Mouse (Mus musculus) megakaryocyte-erythroid progenitor cell, adult 5-6 weeks (primary cell): ENCODE data around the gene Kank2. TPM values are rescaled to one million over a fixed set of nuclear protein-coding genes. Genes with fewer than 3 reads are reported as not detected.
A peak's percentile ranks its signal among the peaks of the same experiment; 100 is the strongest.
"Not testable (repeated sequence)": the region's sequence is repeated elsewhere in the genome, so short reads cannot be mapped to it uniquely, and the experiment has no call there.

Source experiments
- ATAC-seq: replicated peaks from 2 replicates; pipeline ENCODE4 v1.8.0; 2016; ENCODE audit warnings: mild to moderate bottlenecking, inconsistent platforms; ENCODE audit not compliant: severe bottlenecking, poor library complexity, low FRiP score, low TSS enrichment
- total RNA-seq, 2 experiments: library from RNA; stranded (forward) in 1 of 2; stranded (reverse) in 1 of 2; fragments of 200-1000, 215-1000 nt in 1 of 2; fragments of >200 nt in 1 of 2; fragmentation: Nextera tagmentation in 1 of 2; gene quantifications; 2 replicates each; pipeline ENCODE4 v1.2.3; 2014 to 2017

The Kank2 gene
- total RNA-seq, 2 experiments from 2014 or later, result 0.61 TPM; not detected in 1

GRCm38 (mm10) chr9:21788234-21788633 is 10.3 kb downstream of the Kank2 start:
- no peak for ATAC-seq

- no peak for ATAC-seq
Measured at GRCm38 (mm10) chr9:21787654-21788053, 10.9 kb downstream of the Kank2 start.

DNA sequence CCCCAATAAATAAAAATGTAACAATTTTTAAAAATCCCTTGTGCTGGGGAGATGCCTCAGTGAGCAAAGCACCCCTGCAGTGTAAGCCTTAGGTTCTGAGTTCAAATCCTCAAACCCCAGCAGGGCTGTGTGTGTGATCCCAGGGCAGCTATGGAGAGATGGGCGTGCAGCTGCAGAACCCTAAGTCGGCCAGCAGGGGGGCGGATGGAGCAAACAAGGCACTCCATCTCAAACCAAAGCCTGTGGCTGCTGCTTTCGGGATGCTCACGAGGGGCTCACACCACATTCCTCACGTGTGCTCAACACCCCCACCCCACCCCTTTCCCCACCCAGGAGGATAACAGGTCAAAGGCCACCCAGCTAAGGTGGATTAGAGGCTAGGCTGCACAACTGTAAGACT is 11.6 kb downstream of the Kank2 start:
- peak; percentile 86 for ATAC-seq

DNA sequence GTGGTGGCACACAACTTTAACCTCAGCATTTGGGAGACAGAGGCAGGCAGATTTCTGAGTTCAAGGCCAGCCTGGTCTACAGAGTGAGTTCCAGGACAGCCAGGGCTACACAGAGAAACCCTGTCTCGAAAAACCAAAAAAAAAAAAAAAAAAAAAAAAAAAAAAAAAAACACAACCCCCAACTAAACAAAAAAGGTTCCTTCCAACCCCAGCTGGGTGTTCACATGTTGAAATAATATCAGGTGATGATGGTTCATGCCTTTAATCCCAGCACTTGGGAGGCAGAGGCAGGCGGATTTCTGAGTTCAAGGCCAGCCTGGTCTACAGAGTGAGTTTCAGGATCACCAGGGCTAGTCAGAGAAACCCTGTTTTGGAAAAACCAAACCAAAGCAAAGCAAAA is 12.2 kb downstream of the Kank2 start:
- ATAC-seq, result not testable (repeated sequence)

DNA sequence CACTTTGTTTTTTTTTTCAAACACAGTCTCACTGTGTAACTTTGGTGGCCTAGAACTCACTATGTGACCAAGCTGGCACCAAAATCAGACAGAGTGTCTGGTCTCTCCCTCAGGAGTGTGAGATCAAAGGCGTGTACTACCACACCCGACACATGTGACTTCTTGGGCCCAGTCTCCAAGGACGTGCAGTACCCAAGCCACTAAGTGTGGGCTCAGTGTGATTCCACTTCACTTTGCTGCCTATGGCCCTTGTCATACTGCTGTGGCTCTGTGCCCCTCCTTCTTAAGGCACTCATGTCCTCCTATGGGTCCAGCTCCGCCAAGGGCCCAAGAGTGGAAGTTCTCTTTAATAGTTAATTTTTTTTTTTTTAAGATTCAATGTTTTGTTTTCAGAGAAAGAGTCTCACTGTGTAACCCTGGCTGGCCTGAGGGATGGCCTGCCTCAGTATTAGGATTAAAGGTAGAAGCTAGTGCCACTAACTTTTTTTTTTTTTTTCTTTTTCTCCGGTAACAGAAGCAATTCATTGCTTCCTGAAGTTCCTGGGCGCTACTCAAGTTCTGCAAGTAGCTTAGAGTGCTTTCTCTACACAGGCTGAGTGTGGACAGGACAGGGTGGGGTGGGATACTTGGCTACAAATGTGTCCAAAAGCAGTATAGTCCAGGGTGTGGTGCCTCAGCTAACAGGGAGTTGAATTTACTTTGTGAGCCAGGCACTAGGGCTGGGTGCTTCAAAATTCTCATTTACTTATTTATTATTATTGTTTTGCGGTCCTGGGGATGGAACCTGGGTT is 13.8 kb downstream of the Kank2 start:
- no peak for ATAC-seq

DNA sequence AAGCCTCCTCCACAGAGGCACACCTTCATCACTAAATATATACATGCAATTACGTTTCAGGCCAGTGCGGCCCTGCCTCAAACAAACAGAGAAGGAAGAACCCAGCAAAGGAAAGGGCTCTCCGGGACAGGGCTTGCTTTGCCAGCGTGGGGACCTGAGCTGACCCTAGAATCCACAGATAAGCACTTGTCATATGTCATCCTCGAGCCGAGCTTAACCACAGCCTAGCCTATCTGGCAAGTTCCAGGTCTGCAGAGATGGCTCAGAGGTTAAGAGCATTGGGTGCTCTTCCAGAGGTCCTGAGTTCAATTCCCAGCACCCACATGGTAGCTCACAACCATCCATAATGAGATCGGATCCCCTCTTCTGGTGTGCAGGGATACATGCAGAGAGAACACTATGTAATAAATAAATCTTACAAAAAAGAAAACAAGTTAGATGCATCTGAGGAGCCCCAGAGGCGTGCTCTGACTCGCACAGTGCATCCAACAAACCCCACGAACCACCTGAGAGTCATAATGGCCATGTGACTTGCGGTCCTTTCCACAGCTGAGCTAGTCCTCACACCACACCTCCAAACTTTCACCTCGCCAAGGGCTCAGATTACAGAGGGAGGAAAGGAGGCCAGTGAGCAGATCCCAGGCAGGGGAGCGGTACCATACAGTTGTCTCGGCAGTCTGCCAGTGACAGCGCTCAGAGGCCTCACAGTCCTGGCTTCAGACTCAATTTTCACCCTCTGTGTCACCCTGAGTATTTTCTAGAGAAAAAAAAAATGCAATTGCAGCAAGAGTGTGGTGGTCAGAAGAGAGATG is 16.7 kb downstream of the Kank2 start:
- peak; percentile 75 for ATAC-seq

GRCm38 (mm10) chr9:21777726-21778125 is 20.8 kb downstream of the Kank2 start:
- no peak for ATAC-seq

DNA sequence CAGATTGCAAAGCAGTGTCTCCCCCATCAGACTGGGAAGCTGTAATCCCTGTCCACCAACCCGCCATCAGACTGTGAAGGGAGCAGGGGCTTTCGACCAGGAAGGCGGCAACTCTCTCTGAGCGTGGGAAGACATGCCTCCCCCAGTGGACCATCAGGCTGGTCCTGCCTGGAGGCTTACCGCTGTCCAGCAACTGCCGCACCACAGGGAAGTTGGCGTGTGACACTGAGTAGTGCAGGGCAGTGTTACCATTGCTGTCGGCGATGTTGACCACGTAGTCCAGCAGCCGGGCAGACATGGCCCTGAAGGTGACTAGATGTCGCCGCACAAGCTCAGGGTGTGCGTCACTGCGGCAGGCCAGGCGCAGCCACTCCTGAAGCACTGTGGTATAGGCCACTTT is 24.2 kb downstream of the Kank2 start:
- no peak for ATAC-seq

DNA sequence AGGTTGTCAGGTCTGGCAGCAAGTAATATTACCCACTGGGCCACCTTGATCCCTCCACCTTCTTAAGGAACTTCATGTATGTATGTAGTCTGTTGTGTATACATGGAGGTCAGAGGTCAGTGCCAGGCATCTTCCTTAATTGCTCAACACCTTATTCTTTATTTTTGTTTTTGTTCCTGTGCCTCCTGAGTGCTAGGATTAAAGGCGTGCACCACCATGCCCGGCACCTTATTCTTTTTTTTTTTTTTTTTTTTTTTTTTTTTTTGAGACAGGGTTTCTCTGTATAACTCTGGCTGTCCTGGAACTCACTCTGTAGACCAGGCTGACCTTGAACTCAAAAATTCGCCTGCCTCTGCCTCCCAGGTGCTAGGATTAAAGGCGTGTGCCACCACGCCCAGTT is 25.1 kb downstream of the Kank2 start:
- not testable (repeated sequence) for ATAC-seq

DNA sequence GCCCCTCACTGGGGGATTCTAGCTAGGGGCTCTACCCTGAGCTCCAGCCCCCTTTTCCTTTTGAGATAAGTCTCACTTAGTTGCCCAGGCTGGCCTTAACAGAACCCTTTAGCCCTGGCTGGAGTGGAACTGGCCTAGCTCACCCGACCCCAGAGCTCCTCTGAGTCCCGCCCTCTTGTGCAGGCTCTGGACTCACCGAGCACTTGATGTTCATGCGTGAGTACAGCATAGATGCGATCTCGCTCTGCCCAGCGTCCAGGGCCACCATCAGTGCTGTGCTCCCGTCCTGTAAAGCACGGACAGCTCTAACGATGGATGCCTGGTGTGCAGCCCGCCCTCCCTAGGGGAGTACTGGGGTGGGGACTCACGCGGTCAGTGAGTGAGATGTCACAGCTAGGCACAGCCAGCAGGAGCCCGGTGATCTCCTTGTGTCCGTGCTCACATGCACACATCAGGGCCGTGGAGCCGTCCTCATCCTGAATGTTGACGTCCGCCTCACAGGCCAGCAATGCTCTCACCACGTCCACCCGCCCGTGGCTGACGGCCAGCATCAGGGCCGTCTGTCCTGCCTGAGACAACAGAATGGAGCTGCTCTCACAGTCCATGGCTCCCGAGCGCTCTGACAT is 28.9 kb downstream of the Kank2 start:
- ATAC-seq, result no peak

GRCm38 (mm10) chr9:21768511-21769411 is 29.8 kb downstream of the Kank2 start:
- ATAC-seq, result no peak

DNA sequence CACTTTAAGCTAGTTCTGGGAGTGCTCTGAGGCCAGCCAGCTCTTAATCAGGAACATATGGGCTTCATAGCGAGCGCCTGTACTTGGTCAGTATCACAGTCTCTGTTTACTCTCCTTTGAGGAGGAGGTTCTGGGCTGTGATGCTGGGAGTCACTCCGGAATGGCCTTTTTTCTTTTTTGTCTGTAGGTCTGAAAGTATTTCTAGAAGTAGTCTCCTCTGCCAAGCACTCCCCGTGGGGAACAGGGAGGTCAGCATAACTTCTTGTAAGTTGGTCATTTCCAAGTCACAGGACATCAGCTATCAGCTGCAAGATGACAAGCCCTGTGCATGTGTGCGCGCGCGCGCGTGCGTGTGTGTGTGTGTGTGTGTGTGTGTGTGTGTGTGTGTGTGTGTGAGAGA is 30.6 kb downstream of the Kank2 start:
- ATAC-seq, result no peak

DNA sequence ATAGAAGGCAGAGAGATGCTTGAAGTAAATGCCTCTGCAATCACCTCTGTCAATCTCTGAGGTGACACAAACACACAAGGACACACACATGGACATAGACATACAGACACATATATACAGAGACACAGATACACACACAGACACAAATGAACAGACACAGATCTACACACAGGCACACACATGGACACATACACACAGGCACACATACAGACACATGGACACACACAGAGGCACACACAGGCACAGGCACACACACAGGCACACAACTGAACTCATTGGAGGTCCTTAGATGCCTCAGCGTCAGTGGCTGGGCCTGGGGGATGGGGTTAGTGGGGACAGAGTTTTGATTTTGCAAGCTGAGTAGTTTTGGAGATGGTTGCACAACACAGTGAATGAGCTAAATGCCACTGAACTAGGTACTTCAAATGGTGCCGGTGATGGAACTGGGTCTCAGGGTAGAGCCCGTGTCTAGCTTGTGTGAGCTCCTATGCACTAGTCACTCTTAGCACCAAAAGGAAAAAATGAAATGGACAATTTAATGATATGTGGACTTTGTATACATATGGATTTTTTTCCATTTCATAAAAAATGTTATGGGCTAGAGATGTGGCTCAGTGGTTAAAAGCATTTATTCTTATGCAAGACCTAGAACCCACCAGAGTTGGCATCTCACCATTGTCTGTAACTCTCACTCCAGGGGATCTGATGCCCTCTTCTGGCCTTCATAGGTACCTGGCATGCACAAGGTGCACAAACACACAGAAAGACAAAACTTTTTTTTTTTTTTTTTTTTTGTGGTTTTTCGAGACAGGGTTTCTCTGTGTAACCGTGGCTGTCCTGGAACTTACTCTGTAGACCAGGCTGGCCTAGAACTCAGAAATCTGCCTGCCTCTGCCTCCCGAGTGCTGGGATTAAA is 34.2 kb downstream of the Kank2 start:
- no peak for ATAC-seq

- ATAC-seq, result no peak
Measured at GRCm38 (mm10) chr9:21762135-21762534, 36.4 kb downstream of the Kank2 start.

DNA sequence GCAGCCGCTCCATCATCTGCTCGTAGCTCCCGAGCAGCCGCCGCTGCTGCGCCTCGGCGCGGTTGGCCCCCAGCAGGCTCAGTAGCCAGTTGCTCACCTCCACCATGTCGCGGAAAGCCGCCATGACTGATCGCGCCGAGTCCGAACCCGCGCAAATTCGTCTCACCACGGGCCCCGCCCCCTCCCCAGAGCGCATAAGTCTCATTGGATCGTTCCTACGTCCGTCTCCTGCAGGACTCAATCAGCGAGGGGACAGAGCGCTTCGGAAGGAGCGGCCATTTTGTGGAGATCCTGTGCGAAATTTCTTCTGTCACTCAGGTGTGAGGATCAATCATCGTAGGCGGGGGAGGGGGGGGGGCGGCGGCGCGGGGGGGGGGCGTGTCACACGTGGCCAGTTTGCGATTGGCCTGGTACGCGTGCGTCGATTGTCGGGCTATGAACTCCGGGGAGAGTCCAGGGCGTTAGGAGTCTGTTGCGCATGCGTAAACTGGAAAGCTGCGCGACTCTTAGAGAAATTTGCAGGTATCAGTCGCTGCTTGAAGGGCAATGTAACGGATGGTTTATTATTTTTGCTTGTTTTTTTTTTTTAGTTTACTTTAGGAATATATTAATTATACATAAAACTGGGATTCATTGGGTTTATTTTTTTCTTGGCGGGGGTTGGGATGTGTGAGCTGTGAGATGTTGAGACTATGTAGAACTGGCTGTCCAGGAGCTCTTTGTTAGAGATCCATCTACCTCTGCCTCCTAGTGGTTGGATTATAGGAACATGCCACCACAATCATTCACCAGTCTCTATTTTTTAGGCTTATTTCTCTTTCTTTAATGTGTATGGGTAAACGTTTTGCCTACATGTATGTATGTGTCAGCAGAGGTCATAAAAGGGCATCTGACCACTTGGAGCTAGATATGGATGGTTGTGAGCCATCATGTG is 38.1 kb downstream of the Kank2 start, which contains the start of gene Spc24:
TSS of gene Spc24 (minus strand) at position 149 of the 934 bp plus-strand sequence.
- ATAC-seq, result peak; percentile 95

- ATAC-seq, result no peak
Measured at GRCm38 (mm10) chr9:21759718-21760117, 38.8 kb downstream of the Kank2 start.
